Mouse (Mus musculus) G1E (cell line): ENCODE measurements at regions not wholly inside any gene's neighbourhood (a gene's known extent, or its start where the extent isn't known, plus 50 kb on each side); places are given as distances from the start of the nearest gene placed in this dataset.
A peak's percentile ranks its signal among the peaks of the same experiment; 100 is the strongest.
"Not testable (repeated sequence)": the region's sequence is repeated elsewhere in the genome, so short reads cannot be mapped to it uniquely, and the experiment has no call there.

Experiments used
- ATAC-seq: 2 replicates; pipeline ENCODE4 v1.8.0; 2016; ENCODE audit warnings: mild to moderate bottlenecking; ENCODE audit not compliant: insufficient number of reproducible peaks, poor library complexity, low FRiP score, severe bottlenecking; ENCODE audit errors: extremely low read depth
- DNase-seq: peaks from one replicate; pipeline ENCODE4 v3.0.0; 2012; ENCODE audit warnings: low spot score
- H3K27me3 ChIP-seq: 2 replicates; pipeline ENCODE4 v1.6.1; 2012; ENCODE audit warnings: mild to moderate bottlenecking, low read length, inconsistent platforms; ENCODE audit not compliant: insufficient read depth
- H3K36me3 ChIP-seq: replicated peaks from 2 replicates; pipeline ENCODE3; 2012; ENCODE audit warnings: mild to moderate bottlenecking, inconsistent platforms
- H3K4me1 ChIP-seq: 2 replicates; pipeline ENCODE4 v1.6.1; 2012; ENCODE audit warnings: low read depth, low read length, inconsistent platforms, mixed read lengths; ENCODE audit not compliant: insufficient read depth
- H3K4me3 ChIP-seq: 2 replicates; pipeline ENCODE4 v1.5.1; 2012; ENCODE audit warnings: low read depth, mild to moderate bottlenecking, inconsistent platforms, low read length, moderate library complexity, mixed read lengths
- H3K9me3 ChIP-seq: replicated peaks from 2 replicates; pipeline ENCODE4 v1.6.1; 2012; ENCODE audit warnings: inconsistent platforms
- CTCF ChIP-seq: IDR thresholded peaks from 2 replicates; pipeline ENCODE4 v1.5.1; 2012; ENCODE audit warnings: low read depth, low read length, inconsistent platforms, mixed read lengths
- GATA1 ChIP-seq: IDR thresholded peaks from 2 replicates; pipeline ENCODE4 v1.6.1; 2012; ENCODE audit warnings: borderline replicate concordance, low read length, inconsistent platforms, mixed read lengths
- GATA2 ChIP-seq: IDR thresholded peaks from 2 replicates; pipeline ENCODE4 v1.6.1; 2012; ENCODE audit warnings: low read depth, low read length, inconsistent platforms, borderline replicate concordance
- POLR2AphosphoS5 ChIP-seq: IDR thresholded peaks from 2 replicates; pipeline ENCODE4 v1.6.1; 2012; ENCODE audit warnings: low read depth, low read length, inconsistent platforms; ENCODE audit not compliant: insufficient replicate concordance
- TAL1 ChIP-seq: conservative IDR thresholded peaks from 2 replicates; pipeline ENCODE4 v1.6.1; 2012; ENCODE audit warnings: low read depth, low read length, inconsistent platforms, mixed read lengths

DNA sequence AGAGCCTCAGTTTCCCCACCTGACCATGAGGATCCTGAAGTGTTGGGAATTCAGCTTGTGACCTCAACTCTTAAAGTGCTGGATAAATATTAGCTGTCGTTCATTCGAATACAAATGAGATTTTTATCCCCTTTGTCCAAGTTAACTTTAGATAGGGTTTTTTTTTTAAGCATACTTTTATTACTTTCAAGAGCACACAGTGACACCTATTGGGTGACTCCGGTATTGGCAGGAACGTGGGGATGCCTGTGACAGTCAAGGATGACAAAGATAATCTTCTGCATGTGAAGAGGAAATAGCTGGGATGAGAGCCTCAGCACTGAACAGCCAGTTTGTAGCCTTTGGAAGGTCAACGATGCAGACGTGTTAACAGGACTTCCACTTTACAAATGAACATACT is 103.9 kb upstream of the Syt13 start:
- not testable (repeated sequence) for H3K36me3 ChIP-seq, H3K9me3 ChIP-seq, DNase-seq, H3K27me3 ChIP-seq, H3K4me1 ChIP-seq, H3K4me3 ChIP-seq
- peak; percentile 23; the same call in 1 of the 2 replicates for TF ChIP-seq CTCF
- ATAC-seq = peak; percentile 40; the same call in 1 of the 2 replicates

DNA sequence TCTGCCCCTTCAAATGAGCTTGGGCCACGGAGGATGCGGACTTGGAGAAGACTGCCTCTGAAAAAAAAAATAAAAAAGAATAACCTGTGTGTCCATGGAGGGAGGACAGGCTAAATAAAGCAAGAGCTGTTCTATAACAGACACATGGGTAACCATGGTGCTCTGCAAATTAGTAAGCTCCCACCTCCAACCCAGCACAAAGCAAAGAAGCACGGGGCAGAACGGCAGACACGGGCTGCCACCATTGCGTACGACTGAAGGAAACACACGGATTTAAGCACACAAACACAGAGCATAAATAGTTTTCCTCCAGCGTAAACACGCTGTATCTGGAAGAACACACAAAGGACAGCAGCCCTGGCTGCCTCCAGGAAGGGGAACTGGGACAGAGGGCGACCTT is 101.9 kb upstream of the Syt13 start:
- H3K4me3 ChIP-seq = no peak overlapping the region
- H3K4me1 ChIP-seq = no peaks in the 10 kb centered on the region
- no peak for TF ChIP-seq POLR2AphosphoS5
- no peaks in the 10 kb centered on the region for H3K9me3 ChIP-seq
- H3K36me3 ChIP-seq = no peaks in the 10 kb centered on the region
- DNase-seq = no peak
- H3K27me3 ChIP-seq = no peaks in the 10 kb centered on the region; the same call in 1 of the 2 replicates
- ATAC-seq = no peak

DNA sequence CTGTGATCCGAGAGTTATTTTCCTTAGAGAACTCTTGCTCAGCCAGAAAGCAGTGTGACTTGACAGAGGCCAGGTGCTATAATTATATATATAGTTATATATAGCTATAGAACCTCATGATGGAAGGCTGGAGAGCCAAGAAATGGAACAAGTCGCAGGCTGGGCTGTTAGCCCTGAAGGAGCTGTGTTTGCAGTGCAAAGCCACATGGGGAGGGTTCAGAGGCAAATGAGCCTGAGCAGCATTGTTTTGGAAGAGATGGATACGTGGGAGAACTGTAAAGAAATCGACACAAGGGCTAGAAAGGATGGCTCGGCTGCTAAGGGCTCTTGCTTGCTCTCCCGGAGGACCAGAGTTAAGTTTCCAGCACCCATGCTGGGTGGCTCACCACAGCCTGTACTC is 95.3 kb upstream of the Syt13 start:
- H3K36me3 ChIP-seq = no peaks in the 10 kb centered on the region
- no peak for TF ChIP-seq CTCF
- TF ChIP-seq GATA1 = no peak
- no peak for TF ChIP-seq TAL1
- no peak for TF ChIP-seq POLR2AphosphoS5
- TF ChIP-seq GATA2 = no peak
- H3K4me3 ChIP-seq = no peak overlapping the region
- no peaks in the 10 kb centered on the region for H3K9me3 ChIP-seq
- H3K4me1 ChIP-seq = no peaks in the 10 kb centered on the region
- ATAC-seq (no peak), DNase-seq (no peak)
- H3K27me3 ChIP-seq = peaks cover 9% of the 10 kb centered on the region

DNA sequence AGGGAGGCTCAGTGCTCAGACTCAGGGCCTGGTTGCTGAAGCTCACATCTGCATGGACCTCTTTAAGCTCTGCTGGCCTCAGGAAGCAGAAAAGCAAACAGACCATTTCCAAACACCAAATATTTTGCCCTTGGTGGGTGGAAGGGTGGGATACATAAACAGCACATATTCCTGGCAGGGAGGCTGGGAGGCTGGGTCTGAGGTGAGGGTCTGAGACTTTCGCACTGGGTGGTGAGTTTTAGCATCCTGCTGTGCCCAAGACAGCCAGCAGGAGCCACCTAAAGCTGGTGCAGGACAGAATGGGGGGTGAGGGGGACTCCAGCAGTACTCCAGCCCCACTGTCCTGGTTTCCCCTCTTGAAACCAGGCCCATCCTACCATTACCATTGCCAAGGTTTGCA is 90.6 kb upstream of the Syt13 start:
- H3K4me1 ChIP-seq = no peaks in the 10 kb centered on the region
- H3K36me3 ChIP-seq = no peaks in the 10 kb centered on the region
- H3K9me3 ChIP-seq = no peaks in the 10 kb centered on the region
- no peak for DNase-seq
- TF ChIP-seq TAL1 (no peak), GATA1 (no peak), GATA2 (no peak), POLR2AphosphoS5 (no peak), CTCF (no peak)
- ATAC-seq = no peak
- peaks cover 9% of the 10 kb centered on the region for H3K27me3 ChIP-seq
- H3K4me3 ChIP-seq = no peak overlapping the region

DNA sequence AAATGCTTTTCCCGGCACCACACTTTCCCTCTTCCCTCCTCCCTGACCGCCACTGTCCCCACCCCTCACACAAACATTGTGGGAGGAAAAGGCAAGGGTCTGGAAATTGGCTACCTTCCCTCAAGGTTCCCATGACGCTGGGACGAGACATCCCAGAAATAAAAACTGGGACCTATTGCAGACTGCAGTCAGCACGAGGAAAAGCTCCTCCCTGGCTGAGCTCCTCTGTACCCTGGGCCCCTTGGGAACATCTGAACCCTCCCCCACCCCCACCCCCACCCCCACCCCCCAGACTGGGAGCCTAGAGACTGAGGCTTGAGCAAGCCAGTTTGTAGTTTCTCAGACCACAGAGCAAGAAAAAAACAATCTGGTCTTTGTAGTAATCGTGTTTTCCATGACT is 89.5 kb upstream of the Syt13 start:
- DNase-seq (no peak), ATAC-seq (no peak)
- H3K9me3 ChIP-seq = no peaks in the 10 kb centered on the region
- no peaks in the 10 kb centered on the region for H3K4me1 ChIP-seq
- H3K4me3 ChIP-seq = no peak overlapping the region
- no peaks in the 10 kb centered on the region for H3K36me3 ChIP-seq
- peaks cover 9% of the 10 kb centered on the region for H3K27me3 ChIP-seq
- TF ChIP-seq TAL1 (no peak), POLR2AphosphoS5 (no peak), GATA2 (no peak), GATA1 (no peak), CTCF (no peak)

DNA sequence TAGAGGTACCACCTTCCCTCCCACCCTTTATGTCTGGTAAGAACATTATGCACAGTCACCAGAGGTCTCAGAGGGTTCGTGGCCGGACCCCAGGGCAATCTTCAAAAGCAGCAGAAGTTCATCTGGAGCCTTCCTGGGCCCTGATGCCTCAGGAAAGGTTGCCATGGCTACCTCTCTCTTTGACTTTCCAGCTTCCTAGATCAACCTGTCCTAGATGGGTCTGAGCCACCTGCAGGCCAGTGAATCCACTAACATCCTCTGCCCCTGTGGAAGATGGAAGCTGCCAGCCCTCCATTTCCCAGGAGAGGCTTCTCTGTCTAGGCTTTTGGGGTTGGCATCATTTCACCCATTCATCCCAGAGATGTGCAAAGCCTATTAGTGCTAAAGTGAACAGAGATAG is 84.8 kb upstream of the Syt13 start:
- H3K4me3 ChIP-seq = no peak overlapping the region
- H3K27me3 ChIP-seq = peaks cover 4% of the 10 kb centered on the region; the same call in 1 of the 2 replicates
- H3K4me1 ChIP-seq = no peaks in the 10 kb centered on the region
- TF ChIP-seq CTCF (no peak), TAL1 (no peak), GATA1 (no peak), GATA2 (no peak), POLR2AphosphoS5 (no peak)
- no peak for DNase-seq
- no peaks in the 10 kb centered on the region for H3K36me3 ChIP-seq
- H3K9me3 ChIP-seq = no peaks in the 10 kb centered on the region
- ATAC-seq = no peak

DNA sequence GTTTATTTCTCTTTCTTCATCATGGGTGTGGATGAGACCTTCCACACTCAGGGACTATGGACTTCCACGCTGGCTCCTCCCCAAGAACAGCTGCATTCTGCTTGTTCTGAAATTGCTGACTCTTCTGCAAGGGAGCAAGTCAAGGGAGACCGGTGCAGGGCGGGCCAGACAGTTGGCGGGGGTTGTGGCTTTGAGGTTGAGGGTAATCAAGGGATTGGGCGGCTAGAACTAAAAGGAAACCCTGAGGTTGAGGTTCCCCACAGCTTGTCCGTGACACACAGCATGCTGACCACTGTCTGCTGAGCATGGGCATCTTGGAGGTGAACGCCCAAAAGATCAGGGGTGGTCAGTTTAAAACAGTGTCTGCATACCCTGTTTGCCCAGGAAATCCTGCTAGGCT is 83.1 kb upstream of the Syt13 start:
- Histone ChIP-seq H3K4me3 (no peak overlapping the region), H3K36me3 (no peaks in the 10 kb centered on the region), H3K27me3 (peaks cover 6% of the 10 kb centered on the region; the same call in 1 of the 2 replicates), H3K4me1 (no peaks in the 10 kb centered on the region), H3K9me3 (no peaks in the 10 kb centered on the region)
- TF ChIP-seq POLR2AphosphoS5 = no peak
- no peak for TF ChIP-seq CTCF
- DNase-seq (no peak), ATAC-seq (no peak)
